Mouse (Mus musculus) spleen, postnatal 14 days (tissue): ENCODE measurements at regions not wholly inside any gene's neighbourhood (a gene's known extent, or its start where the extent isn't known, plus 50 kb on each side); places are given as distances from the start of the nearest gene placed in this dataset.
"Not testable (repeated sequence)": the region's sequence is repeated elsewhere in the genome, so short reads cannot be mapped to it uniquely, and the experiment has no call there.

Experiments used
- DNase-seq, 2 experiments: peaks; one replicate each; pipeline ENCODE4 v3.0.0; 2021 to 2022; ENCODE audit warnings: low spot score in 2 of 2

DNA sequence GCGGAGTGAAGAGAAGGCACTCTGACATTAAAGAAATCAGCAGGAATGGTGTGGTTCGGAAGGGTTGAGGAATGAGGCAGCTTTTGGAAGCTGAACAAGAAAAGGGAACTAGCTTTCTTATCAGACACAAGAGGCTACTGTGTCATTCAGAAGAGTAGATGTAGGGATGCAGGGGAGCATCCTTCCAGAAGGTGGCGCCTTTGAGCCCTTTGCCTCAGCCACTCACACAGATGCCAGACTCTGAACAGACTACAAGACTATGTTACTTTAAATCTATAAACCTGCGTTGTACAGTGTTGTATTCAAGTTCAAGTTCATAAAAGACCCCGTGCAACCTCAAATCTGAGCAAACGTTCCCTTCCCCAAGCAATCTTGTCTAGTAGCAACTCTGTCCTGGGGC lies 128.9 kb downstream of the Kap start:
- DNase-seq = not testable (repeated sequence)

DNA sequence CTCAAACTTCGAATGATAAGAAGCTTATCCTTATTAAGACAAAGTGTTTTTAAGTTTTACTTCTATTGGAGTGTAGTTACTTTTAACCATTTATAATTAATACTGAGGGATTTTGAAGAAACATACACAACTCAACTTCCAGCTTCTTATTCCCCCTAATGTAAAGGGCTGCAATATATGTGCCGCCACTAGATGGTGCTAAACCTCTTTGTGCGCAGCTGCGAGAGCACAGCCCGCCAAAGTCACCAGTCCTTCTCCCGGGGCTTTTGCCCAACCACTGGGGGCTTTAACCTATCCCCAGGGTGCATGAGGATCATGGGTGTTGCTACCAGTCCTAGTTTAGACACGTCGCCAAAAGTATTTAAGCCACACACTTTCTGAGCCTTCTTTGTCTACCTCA lies 146.8 kb downstream of the Kap start:
- DNase-seq = peak in 1 of 2 experiments; percentile 3

DNA sequence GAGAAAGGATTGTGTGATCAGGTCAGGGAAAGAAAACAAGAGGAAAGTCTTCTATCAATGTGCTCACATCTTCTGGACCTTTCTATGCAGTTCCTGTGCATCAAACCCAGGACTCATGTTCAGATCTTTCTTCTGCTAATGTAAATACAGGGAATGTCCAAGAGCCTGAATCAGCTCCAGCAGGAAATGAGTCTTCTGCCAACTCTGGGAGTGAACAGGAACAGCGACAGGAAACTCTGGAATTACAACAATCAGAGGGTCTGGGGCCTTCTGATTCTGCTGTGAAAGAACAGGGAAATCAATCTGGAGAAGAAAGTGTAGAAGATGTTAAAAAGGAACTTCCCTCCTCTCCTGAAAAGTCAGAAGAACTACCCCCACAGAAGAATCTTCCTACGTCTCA lies 151.9 kb downstream of the Kap start:
- DNase-seq = no peak
